Mouse (Mus musculus) ZHBTc4 (cell line): ENCODE results near the gene Twf2.
A peak's percentile ranks its signal among the peaks of the same experiment; 100 is the strongest.

ENCODE experiments used
- DNase-seq: peaks from one replicate; pipeline ENCODE4 v3.0.0-alpha.2; 2011; ENCODE audit warnings: low read depth, low spot score

Gene Twf2

GRCm38 (mm10) chr9:106177799-106178198 lies 25.1 kb upstream of the Twf2 start:
- DNase-seq: peak; percentile 78

- peak; percentile 57 for DNase-seq
Observed at GRCm38 (mm10) chr9:106179454-106179853, 23.5 kb upstream of the Twf2 start.

- no peak for DNase-seq
Observed at GRCm38 (mm10) chr9:106179964-106180363, 22.9 kb upstream of the Twf2 start.

- DNase-seq: no peak
Observed at GRCm38 (mm10) chr9:106182146-106182545, 20.8 kb upstream of the Twf2 start.

- no peak for DNase-seq
Observed at GRCm38 (mm10) chr9:106183996-106184395, 18.9 kb upstream of the Twf2 start.

GRCm38 (mm10) chr9:106191355-106191754 lies 11.6 kb upstream of the Twf2 start:
- peak; percentile 67 for DNase-seq

- no peak for DNase-seq
Observed at GRCm38 (mm10) chr9:106192024-106192423, 10.9 kb upstream of the Twf2 start.

- DNase-seq: no peak
Observed at GRCm38 (mm10) chr9:106192998-106193397, 9.9 kb upstream of the Twf2 start.

GRCm38 (mm10) chr9:106193930-106194807 lies 8.7 kb upstream of the Twf2 start:
- DNase-seq: no peak

- DNase-seq: no peak
Observed at GRCm38 (mm10) chr9:106195693-106196092, 7.2 kb upstream of the Twf2 start.

GRCm38 (mm10) chr9:106197081-106197713 lies 5.7 kb upstream of the Twf2 start:
- no peak for DNase-seq

- no peak for DNase-seq
Observed at GRCm38 (mm10) chr9:106197732-106198131, 5.2 kb upstream of the Twf2 start.

GRCm38 (mm10) chr9:106198962-106199458 lies 3.9 kb upstream of the Twf2 start:
- DNase-seq: peak; percentile 80

GRCm38 (mm10) chr9:106199535-106200272 lies 3.2 kb upstream of the Twf2 start, which contains the start of gene Ppm1m:
Gene Ppm1m (minus strand): TSS chr9:106199746.
- DNase-seq: no peak

GRCm38 (mm10) chr9:106201895-106202294 lies 1.0 kb upstream of the Twf2 start:
- DNase-seq: no peak

- no peak for DNase-seq
Observed at GRCm38 (mm10) chr9:106203990-106204851, 1.3 kb downstream of the Twf2 start.

GRCm38 (mm10) chr9:106205713-106206290 lies 2.9 kb downstream of the Twf2 start:
- no peak for DNase-seq

GRCm38 (mm10) chr9:106206515-106206914 lies 3.6 kb downstream of the Twf2 start:
- DNase-seq: no peak

GRCm38 (mm10) chr9:106208181-106208580 lies 5.3 kb downstream of the Twf2 start:
- DNase-seq: no peak

GRCm38 (mm10) chr9:106209954-106210353 lies 7.0 kb downstream of the Twf2 start:
- DNase-seq: no peak
